Mouse (Mus musculus) spleen, postnatal 4 days (tissue): ENCODE data around the gene Sfxn1.
A peak's percentile ranks its signal among the peaks of the same experiment; 100 is the strongest.

Source experiments
- DNase-seq, 2 experiments: peaks; one replicate each; pipeline ENCODE4 v3.0.0; 2022; ENCODE audit warnings: low spot score in 2 of 2

Sfxn1 gene

DNA sequence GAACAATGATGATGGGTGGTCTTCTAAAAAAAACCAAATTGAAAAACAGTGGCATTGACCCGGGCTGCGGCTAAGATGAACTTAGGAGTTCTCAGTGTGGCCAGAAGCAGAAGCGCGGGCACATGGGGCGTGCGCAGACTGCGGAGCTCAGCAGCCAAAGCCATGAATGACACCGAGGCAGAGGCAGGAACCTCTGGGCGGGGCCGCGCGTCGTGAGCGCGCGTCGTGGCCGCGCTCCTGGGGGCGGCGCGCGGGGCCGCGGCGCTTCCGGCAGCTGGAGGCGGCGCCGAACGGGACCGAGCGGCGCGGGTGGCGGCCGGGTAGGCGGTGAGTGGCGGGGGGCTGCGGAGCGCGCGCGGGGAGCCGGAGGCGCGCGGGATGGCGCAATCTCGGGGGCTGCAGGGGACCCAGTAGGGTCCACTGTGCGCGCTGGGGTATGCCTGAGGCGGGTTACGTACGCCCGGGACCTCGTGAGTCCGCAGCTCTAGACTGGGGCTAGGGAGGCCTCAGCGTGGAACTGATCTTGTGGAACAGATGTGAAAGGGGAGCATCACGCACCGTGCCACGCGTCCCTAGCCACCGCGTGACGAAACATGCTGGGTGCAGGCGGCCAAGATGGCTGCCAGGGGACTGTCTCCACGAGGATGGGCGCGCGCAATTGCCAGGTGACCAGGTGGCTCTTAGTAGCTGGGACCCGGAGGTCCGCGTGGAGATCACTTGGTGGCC lies at the start of gene Sfxn1:
Sfxn1 (plus strand) TSS at position 264 of the 726 bp plus-strand sequence.
- DNase-seq, result peak; percentile 72 to 85

- no peak for DNase-seq
Observed at GRCm38 (mm10) chr13:54023311-54023710, 48.4 kb upstream of the Sfxn1 start.

DNA sequence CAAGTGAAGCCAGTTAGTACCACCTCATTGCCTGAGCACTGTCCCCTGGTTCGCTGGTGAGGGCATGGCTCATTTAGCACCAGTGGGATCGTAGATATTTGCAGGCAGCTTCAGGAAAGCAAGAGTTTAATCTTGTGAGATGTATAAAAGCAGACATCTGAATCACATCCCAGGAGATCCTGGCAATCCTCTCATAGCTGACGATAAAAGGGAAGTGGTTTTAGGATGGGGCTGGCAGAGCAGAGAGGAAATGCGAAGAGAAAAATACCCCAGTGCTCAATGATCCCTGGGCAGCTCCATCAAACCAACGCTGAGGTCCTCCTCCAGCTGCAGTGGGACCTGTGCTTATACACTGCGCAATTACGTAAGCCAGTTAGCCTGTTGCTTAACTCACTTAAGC lies 44.6 kb upstream of the Sfxn1 start:
- DNase-seq, result no peak

- no peak for DNase-seq
Observed at GRCm38 (mm10) chr13:54033653-54034052, 38.0 kb upstream of the Sfxn1 start.

DNA sequence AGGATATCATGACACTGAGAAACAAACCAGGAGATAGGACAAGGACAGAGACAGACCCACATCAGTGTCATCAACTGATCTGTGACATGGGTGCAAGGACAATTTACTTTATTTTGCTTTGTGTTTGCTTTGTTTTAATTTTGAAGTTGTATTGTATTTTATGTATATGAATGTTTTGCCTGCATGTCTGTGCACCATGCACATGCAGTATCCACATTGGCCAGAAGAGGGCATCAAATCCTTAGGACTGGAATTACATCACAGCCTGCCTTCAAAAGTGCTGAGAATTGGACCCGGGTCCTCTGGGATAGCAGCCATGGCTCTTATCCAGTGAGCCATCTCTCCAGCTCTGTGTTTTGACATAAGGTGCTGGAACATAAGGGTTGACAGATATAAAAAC lies 36.1 kb upstream of the Sfxn1 start:
- no peak for DNase-seq

DNA sequence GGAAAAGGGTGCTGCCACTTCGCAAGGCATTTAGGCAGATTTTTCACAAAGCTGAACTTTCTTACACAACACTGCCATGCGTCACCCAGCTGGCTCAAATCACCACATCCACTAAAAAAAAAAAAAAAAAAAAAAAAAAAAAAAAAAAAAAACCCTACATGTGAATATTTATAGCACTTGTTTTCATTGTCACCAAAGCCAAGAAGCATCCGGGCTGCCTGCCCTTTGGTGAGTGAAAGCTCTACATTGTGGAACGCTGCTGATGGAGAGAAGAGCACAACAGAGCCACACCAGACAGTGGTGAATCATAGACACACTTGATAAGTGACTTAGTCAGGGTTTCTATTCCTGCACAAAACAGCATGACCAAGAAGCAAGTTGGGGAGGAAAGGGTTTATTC lies 33.7 kb upstream of the Sfxn1 start:
- no peak for DNase-seq

DNA sequence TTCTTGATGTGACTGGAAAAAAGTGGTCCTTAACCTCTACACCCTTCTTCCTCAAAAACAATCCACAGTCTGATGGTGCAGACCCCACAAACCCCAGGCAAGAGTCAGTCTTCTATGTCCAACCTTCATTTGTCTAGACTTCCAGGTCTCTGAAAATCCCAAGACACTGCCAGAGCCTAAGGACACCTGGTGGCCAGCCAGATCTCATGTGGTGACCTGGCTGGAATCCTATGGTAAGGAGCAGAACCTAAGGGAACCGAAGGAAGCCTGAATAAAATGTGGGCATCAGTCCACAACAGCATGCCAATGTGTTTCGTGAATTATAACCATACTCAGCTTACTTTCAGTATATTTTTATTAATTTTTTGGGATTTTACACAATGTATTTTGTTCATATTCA lies 31.4 kb upstream of the Sfxn1 start:
- DNase-seq, result no peak

DNA sequence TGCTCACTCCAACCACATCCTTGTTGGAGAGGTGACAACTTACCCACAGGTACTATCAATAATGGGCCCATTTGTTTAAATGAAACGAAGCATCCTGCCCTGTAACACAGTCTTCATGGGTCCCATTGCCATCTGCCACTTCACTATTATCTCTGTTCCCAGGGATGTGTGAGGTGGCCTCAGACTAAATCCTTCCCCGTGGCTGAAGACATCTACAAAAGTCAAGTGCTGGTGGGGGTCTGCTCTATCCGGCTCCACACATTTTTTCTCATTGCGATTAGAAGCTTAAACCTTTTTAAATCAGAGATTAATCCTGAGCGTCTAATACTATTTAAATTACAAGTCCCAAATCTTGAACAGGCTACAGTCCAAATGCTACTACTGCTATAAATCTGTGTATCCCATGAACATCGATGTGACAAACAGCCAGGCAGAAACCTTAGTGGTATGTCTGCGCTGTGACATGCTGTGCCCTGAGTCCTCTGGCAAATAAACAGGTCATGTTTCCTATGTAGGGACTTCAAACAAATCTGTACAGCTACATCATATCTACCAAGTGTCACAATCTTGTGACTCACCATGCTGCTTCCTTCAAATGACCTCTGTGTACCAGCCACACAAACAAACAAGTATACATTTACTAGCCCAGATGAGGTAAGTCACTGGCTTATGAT lies 22.9 kb upstream of the Sfxn1 start:
- no peak for DNase-seq

- DNase-seq, result no peak
Observed at GRCm38 (mm10) chr13:54051641-54052040, 20.0 kb upstream of the Sfxn1 start.

DNA sequence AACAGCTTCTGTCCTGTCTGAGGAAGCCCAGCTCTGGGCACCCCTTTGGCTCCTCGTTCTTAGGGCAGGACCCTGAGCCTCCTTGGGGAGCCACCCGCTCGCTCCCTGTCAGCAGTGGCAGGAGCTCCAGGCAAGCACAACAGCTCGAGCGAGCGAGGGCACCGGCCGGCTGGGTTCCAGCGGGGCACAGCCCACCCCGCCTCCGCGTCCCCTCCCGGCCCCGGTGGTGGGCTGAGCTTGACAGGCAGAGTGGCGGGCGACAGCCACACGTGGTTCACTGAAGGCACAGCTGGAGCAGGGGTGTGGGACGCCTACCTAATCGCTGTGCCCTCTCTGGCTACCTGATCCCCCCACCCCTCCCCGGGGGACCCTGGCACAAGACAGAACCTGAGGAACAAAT lies 16.7 kb upstream of the Sfxn1 start:
- DNase-seq, result peak in 1 of 2 experiments; percentile 61

DNA sequence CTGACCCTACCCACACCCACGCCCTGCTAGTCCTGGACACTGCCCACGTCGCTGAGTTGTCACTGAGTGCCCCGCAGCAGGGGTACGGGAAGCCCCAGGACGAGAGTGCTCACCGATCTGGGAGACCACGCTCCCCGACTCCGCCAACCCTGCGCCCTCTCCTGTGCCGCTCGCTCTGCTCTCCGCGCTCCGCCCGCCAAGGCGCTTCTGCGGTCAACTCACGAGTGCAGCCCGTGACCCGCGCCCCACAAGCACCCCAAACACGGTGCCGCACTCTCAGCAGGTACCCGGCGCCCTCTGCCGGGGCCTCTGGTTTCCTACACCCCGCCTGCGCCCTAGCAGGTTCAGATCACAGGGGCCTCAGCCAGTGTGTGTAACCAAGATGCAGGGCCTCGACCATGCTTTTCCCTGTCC lies 16.2 kb upstream of the Sfxn1 start, which contains the start of gene Drd1:
Drd1 (minus strand) TSS at position 258 of the 414 bp plus-strand sequence.
- peak; percentile 49 to 79 for DNase-seq

DNA sequence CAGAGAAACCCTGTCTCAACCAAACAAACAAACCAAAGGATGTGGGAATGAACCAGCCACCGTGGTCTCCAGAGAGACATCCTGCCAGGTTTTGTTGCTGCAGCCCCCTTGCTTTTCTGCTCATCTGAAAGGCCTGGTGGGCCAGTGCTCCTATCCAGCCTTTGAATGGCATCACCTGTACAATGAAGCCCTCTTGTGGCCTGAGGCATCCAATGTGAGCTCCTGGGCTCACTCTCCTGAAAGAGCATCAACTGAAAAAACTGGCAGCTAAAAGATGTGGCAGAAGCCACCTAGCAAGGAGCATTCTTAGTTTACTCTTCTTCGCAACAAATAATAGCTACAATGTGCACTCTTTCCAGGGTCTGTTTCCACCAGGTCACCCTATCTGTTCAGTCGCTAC lies 9.6 kb upstream of the Sfxn1 start:
- no peak for DNase-seq

GRCm38 (mm10) chr13:54063292-54063691 lies 8.4 kb upstream of the Sfxn1 start:
- no peak for DNase-seq

DNA sequence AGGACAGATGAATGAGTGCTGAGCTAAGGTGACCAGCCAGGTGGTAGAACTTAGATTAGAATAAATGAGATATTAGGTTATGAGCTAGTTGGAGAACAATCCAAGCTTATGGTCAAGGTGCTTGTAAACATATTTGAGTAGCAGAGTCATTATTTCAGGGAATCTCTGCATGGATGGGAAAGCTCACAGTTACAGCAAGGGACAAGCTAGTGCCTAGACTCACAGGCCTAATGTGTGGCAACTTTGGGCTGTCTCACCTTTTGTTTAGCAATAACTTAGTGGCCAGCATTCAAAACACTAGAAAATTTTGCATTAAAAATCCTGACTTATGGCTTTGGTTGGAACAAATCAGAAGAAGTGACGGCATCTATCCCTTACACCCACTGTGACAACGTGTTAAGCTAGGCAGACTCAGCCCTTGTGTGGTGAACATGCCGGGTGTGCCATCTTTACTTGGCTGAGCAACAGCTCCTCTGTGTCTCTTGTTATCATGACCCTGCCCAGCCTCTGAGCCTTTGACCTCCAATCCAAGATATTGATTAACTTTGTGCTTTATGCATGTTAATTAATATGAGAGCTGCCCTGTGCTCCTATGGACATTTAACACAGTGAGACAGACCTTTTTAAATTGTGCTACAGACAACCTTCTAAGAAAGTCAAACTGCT lies 5.5 kb upstream of the Sfxn1 start:
- no peak for DNase-seq

GRCm38 (mm10) chr13:54067617-54068166 lies 4.0 kb upstream of the Sfxn1 start:
- no peak for DNase-seq

DNA sequence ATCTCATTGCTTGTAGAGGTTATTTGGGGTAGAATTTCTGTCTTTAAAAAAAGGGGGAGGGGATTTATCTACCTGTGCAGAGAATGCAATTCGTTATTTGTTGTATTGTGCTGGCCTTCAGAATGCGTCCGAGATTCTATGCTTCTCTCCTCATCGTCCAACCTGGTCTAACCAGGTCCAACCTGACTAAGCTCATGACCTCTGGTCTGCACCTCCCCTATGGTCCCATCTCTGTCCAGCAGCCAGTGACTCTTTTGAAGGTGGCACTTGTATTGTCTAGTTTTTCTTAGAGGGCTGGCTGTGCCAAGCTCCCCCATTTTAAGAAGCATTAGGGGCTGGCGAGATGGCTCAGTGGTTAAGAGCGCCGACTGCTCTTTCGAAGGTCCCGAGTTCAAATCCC lies 658 bp upstream of the Sfxn1 start:
- DNase-seq, result no peak

GRCm38 (mm10) chr13:54072526-54073057 lies 923 bp downstream of the Sfxn1 start:
- DNase-seq, result no peak

- DNase-seq, result no peak
Observed at GRCm38 (mm10) chr13:54073066-54073465, 1.4 kb downstream of the Sfxn1 start.

DNA sequence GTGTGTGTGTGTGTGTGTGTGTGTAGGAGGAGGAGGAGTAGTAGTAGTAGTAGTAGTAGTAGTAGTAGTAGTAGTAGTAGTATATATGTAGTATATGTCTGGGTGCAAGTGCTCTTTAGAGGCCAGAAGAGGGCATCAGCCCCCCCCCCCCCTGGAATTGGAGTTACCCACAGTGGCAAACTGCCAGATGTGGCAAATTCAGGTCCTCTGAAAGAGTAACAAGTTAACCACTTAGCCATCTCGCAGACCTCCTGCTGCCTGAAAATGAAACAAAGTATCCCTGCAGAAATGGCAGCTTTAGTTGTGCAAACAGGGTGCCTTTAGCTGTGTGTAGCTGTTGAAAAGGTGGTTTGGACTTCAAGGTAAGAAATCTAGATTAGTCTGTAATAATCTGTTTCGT lies 1.8 kb downstream of the Sfxn1 start:
- DNase-seq, result no peak

GRCm38 (mm10) chr13:54075416-54075815 lies 3.7 kb downstream of the Sfxn1 start:
- DNase-seq, result no peak

DNA sequence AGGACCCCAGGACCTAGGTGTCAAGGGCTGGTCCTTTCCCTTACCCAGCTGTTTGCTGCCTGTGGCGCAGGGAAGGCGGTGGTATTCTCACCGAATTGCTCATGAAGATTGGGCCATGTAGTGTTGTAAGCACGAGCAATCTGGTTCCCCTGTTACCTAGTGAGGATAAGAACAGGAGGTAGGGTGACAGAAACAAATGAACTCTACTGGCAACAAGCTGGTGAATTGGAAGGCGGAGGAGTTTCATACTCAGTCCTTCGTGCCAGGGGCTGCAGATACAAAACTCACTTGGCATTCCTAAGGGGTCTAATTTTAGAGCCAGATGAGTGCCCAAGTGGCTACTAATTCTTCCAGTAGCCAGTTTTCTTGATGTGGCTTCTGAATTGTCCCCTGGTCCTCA lies 4.4 kb downstream of the Sfxn1 start:
- DNase-seq, result no peak

GRCm38 (mm10) chr13:54076762-54077460 lies 5.2 kb downstream of the Sfxn1 start:
- no peak for DNase-seq
